Mouse (Mus musculus): ENCODE measurements around the gene Slc1a1.

- TF ChIP-seq CTCF (IDR thresholded peaks at IDR 0.05; ENCODE audit: low read depth, low read length) (no peak), POLR2A (IDR thresholded peaks at IDR 0.05; ENCODE audit: extremely low read depth, insufficient read depth, low read length) (no peak)
Observed at GRCm38 (mm10) chr19:28864981-28865380, 30.1 kb downstream of the Slc1a1 start.
